Mouse (Mus musculus): Measurements from ENCODE around the gene Cd302. TPM values are rescaled to one million over a fixed set of nuclear protein-coding genes. Genes with fewer than 3 reads are reported as not detected.

Cd302 gene
- polyA plus RNA-seq, 1 experiment, result 29.1 TPM

- no peaks in the 10 kb centered on the region for H3K27me3 ChIP-seq (ENCODE audit: control insufficient read depth, insufficient read depth, low read length)
- peaks cover 8% of the 10 kb centered on the region; the same call in 1 of the 2 replicates for H3K4me1 ChIP-seq (ENCODE audit: control insufficient read depth, insufficient read depth, insufficient read length, low read length)
- H3K27ac ChIP-seq (ENCODE audit: insufficient read depth, low read depth, low read length), result no peak overlapping the region
- TF ChIP-seq POLR2A (IDR thresholded peaks at IDR 0.05; ENCODE audit: low read depth, low read length), result no peak
- TF ChIP-seq CTCF (IDR thresholded peaks at IDR 0.05; ENCODE audit: extremely low read depth, insufficient read length, insufficient replicate concordance, low read depth, low read length), result no peak
- no peak overlapping the region for H3K4me3 ChIP-seq (ENCODE audit: low read depth, low read length)
- 98% methylated on average over 5 of the region's 5 CpGs for WGBS
- peaks cover 26% of the 10 kb centered on the region for H3K36me3 ChIP-seq (ENCODE audit: control insufficient read depth, insufficient read depth, low read length)
Measured at GRCm38 (mm10) chr2:60259186-60259585, 25.1 kb downstream of the Cd302 start.

GRCm38 (mm10) chr2:60256751-60257150 lies 27.5 kb downstream of the Cd302 start:
- no peak overlapping the region for H3K27ac ChIP-seq (ENCODE audit: insufficient read depth, low read depth, low read length)
- no peaks in the 10 kb centered on the region for H3K27me3 ChIP-seq (ENCODE audit: control insufficient read depth, insufficient read depth, low read length)
- 62% methylated on average over 2 of the region's 2 CpGs for WGBS
- H3K4me1 ChIP-seq (ENCODE audit: control insufficient read depth, insufficient read depth, insufficient read length, low read length), result peaks cover 8% of the 10 kb centered on the region; the same call in 1 of the 2 replicates
- no peak overlapping the region for H3K4me3 ChIP-seq (ENCODE audit: low read depth, low read length)
- TF ChIP-seq CTCF (IDR thresholded peaks at IDR 0.05; ENCODE audit: extremely low read depth, insufficient read length, insufficient replicate concordance, low read depth, low read length), result no peak
- no peak for TF ChIP-seq POLR2A (IDR thresholded peaks at IDR 0.05; ENCODE audit: low read depth, low read length)
- peaks cover 29% of the 10 kb centered on the region for H3K36me3 ChIP-seq (ENCODE audit: control insufficient read depth, insufficient read depth, low read length)

DNA sequence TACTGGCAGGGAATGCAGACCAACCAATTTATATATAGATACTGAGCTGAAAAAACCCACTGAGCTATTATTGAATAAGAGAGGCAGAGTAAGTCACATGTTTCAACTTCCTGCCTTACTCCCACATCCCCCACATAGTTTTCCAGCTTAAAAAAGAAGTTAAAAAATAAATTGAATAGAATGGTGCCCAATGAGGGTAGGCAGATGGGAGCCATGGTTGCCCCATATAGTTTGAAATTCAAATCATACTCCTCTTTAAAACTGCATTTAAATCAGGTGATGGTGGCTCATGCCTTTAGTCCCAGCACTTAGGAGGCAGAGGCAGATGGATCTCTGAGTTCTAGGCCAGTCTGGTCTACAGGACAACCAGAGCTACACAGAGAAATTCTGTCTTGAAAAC lies 30.8 kb downstream of the Cd302 start:
- no peaks in the 10 kb centered on the region for H3K4me1 ChIP-seq (ENCODE audit: control insufficient read depth, insufficient read depth, insufficient read length, low read length)
- TF ChIP-seq POLR2A (IDR thresholded peaks at IDR 0.05; ENCODE audit: low read depth, low read length) (no peak), CTCF (IDR thresholded peaks at IDR 0.05; ENCODE audit: extremely low read depth, insufficient read length, insufficient replicate concordance, low read depth, low read length) (no peak)
- no peak overlapping the region for H3K4me3 ChIP-seq (ENCODE audit: low read depth, low read length)
- peaks cover 45% of the 10 kb centered on the region for H3K36me3 ChIP-seq (ENCODE audit: control insufficient read depth, insufficient read depth, low read length)
- H3K27ac ChIP-seq (ENCODE audit: insufficient read depth, low read depth, low read length), result no peak overlapping the region
- no peaks in the 10 kb centered on the region for H3K27me3 ChIP-seq (ENCODE audit: control insufficient read depth, insufficient read depth, low read length)

DNA sequence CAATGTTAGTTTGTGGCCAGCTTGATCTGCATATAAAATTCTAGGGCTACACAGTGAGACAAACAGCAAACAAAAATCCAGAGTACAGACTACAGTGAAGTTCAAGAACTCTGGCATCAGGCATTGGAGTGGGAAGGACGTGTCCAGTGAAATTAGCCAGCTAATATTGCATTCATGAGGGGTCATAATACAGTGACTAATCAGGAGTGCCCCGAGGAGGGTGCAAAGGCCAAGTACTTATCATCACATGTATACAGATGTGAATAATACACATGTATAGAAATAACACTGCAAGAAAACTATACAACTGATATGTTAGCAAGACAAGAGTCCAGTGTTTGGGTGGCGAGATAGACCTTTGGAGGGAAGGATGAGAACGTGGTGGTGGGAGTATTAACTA lies 31.5 kb downstream of the Cd302 start:
- H3K27me3 ChIP-seq (ENCODE audit: control insufficient read depth, insufficient read depth, low read length), result no peaks in the 10 kb centered on the region
- peak overlapping the region; percentile 86; the same call in 1 of the 2 replicates for H3K27ac ChIP-seq (ENCODE audit: insufficient read depth, low read depth, low read length)
- no peak for TF ChIP-seq CTCF (IDR thresholded peaks at IDR 0.05; ENCODE audit: extremely low read depth, insufficient read length, insufficient replicate concordance, low read depth, low read length)
- no peak for TF ChIP-seq POLR2A (IDR thresholded peaks at IDR 0.05; ENCODE audit: low read depth, low read length)
- no peak overlapping the region for H3K4me3 ChIP-seq (ENCODE audit: low read depth, low read length)
- H3K4me1 ChIP-seq (ENCODE audit: control insufficient read depth, insufficient read depth, insufficient read length, low read length), result no peaks in the 10 kb centered on the region
- WGBS, result 35% methylated on average over 4 of the region's 4 CpGs
- peaks cover 44% of the 10 kb centered on the region for H3K36me3 ChIP-seq (ENCODE audit: control insufficient read depth, insufficient read depth, low read length)

DNA sequence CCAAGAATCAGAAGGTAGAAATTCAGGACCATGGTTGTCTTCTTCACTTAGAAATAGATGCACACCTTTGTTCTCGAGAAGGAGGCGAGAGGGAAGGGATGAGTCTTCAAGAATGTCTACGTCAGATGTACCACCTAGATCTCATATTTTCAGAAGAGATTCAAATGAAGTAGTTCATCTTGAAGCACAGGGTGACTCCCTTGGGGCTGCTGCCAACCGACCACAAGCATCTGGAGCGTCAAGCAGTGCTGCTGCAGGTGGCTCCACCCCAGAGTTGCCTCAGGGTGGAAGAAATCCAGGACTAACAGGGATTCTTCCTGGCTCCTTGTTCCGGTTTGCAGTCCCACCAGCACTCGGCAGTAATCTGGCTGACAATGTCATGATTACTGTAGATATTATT lies 49.8 kb downstream of the Cd302 start:
- Histone ChIP-seq H3K27me3 (ENCODE audit: control insufficient read depth, insufficient read depth, low read length) (no peaks in the 10 kb centered on the region), H3K4me1 (ENCODE audit: control insufficient read depth, insufficient read depth, insufficient read length, low read length) (no peaks in the 10 kb centered on the region), H3K36me3 (ENCODE audit: control insufficient read depth, insufficient read depth, low read length) (peaks cover 63% of the 10 kb centered on the region), H3K27ac (ENCODE audit: insufficient read depth, low read depth, low read length) (no peak overlapping the region), H3K4me3 (ENCODE audit: low read depth, low read length) (no peak overlapping the region)
- 81% methylated on average over 7 of the region's 7 CpGs for WGBS
- TF ChIP-seq POLR2A (IDR thresholded peaks at IDR 0.05; ENCODE audit: low read depth, low read length) (no peak), CTCF (IDR thresholded peaks at IDR 0.05; ENCODE audit: extremely low read depth, insufficient read length, insufficient replicate concordance, low read depth, low read length) (no peak)

GRCm38 (mm10) chr2:60233147-60233546 lies 51.1 kb downstream of the Cd302 start:
- H3K4me3 ChIP-seq (ENCODE audit: low read depth, low read length), result no peak overlapping the region
- H3K27ac ChIP-seq (ENCODE audit: insufficient read depth, low read depth, low read length), result no peak overlapping the region
- WGBS, result 33% methylated on average over 2 of the region's 2 CpGs
- H3K36me3 ChIP-seq (ENCODE audit: control insufficient read depth, insufficient read depth, low read length), result peaks cover 58% of the 10 kb centered on the region
- H3K27me3 ChIP-seq (ENCODE audit: control insufficient read depth, insufficient read depth, low read length), result no peaks in the 10 kb centered on the region
- TF ChIP-seq CTCF (IDR thresholded peaks at IDR 0.05; ENCODE audit: extremely low read depth, insufficient read length, insufficient replicate concordance, low read depth, low read length) (no peak), POLR2A (IDR thresholded peaks at IDR 0.05; ENCODE audit: low read depth, low read length) (no peak)
- H3K4me1 ChIP-seq (ENCODE audit: control insufficient read depth, insufficient read depth, insufficient read length, low read length), result no peaks in the 10 kb centered on the region

GRCm38 (mm10) chr2:60230361-60230760 lies 53.9 kb downstream of the Cd302 start:
- WGBS, result 78% methylated on average over 2 of the region's 2 CpGs
- Histone ChIP-seq H3K36me3 (ENCODE audit: control insufficient read depth, insufficient read depth, low read length) (peaks cover 41% of the 10 kb centered on the region), H3K27ac (ENCODE audit: insufficient read depth, low read depth, low read length) (no peak overlapping the region), H3K27me3 (ENCODE audit: control insufficient read depth, insufficient read depth, low read length) (no peaks in the 10 kb centered on the region), H3K4me1 (ENCODE audit: control insufficient read depth, insufficient read depth, insufficient read length, low read length) (no peaks in the 10 kb centered on the region), H3K4me3 (ENCODE audit: low read depth, low read length) (no peak overlapping the region)
- TF ChIP-seq CTCF (IDR thresholded peaks at IDR 0.05; ENCODE audit: extremely low read depth, insufficient read length, insufficient replicate concordance, low read depth, low read length) (no peak), POLR2A (IDR thresholded peaks at IDR 0.05; ENCODE audit: low read depth, low read length) (no peak)
